Comparison of ENCODE assay signal across 17 mouse cellular contexts in the genomic region with DNA sequence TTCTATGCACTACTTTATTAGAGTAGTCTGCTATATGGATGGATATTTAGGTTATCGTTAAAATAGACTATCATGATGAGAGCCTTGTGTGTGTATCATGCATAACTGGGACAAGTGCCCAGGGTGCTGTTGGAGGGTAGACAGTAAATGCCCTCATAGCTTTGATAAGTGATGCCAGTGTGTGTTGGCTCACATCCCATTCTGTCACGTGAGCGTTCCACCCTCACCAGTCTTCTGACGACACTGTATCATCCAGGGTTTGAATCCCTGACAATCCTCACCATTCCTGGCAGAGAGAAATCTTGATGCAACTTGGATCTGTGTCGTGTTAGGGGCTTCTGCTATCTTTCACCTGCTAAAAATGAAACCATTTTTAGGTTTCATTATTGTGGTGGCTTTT. TPM values are rescaled to one million over a fixed set of nuclear protein-coding genes. Genes with fewer than 3 reads are reported as not detected.
DNase-seq lines count a peak whose midpoint lies in the region; ATAC-seq and TF ChIP-seq lines count a peak whose summit lies in the region.
"Had no signal": no experiment of that assay in that cellular context is flagged by ENCODE, and none has a peak within 500 bp of the region (broad histone marks: within the 10 kb centered on the region; RNA-seq: fewer than 3 reads in every experiment).

No protein-coding gene starts in this region.

- no peak overlapping the region for H3ac ChIP-seq in myocyte (ENCODE audit: control insufficient read depth, insufficient read length)

- H3K36me3 ChIP-seq in heart, embryonic 13.5 days: peaks cover 47% of the 10 kb centered on the region
- H3K36me3 ChIP-seq in heart, embryonic 10.5 days: peaks cover 40% of the 10 kb centered on the region
- peaks cover 32% of the 10 kb centered on the region for H3K36me3 ChIP-seq in myocyte (ENCODE audit: control insufficient read depth, insufficient read depth)

- no peaks in the 10 kb centered on the region for H3K79me2 ChIP-seq in myocyte (ENCODE audit: control insufficient read depth, insufficient read depth)

- no peaks in the 10 kb centered on the region for H3K27me3 ChIP-seq in heart, embryonic 13.5 days (replicated peaks)
- no peaks in the 10 kb centered on the region for H3K27me3 ChIP-seq in heart, embryonic 10.5 days (ENCODE audit: insufficient read depth, poor library complexity, severe bottlenecking)
- H3K27me3 ChIP-seq in myocyte (ENCODE audit: control insufficient read depth, insufficient read depth, insufficient read length): no peaks in the 10 kb centered on the region
- H3K27me3 ChIP-seq: embryonic facial prominence, embryonic 13.5 days; liver, embryonic 15.5 days had no signal

- 45% methylated on average over 5 of the region's 5 CpGs for WGBS in heart, embryonic 13.5 days
- 71% methylated on average over 5 of the region's 5 CpGs for WGBS in heart, embryonic 10.5 days

- TF ChIP-seq POLR2A in brain, embryonic 14.5 days (IDR thresholded peaks at IDR 0.05; ENCODE audit: borderline replicate concordance, extremely low read depth, insufficient read depth, insufficient read length, poor library complexity, severe bottlenecking): no peak
- TF ChIP-seq POLR2A in myocyte (IDR thresholded peaks at IDR 0.05; ENCODE audit: insufficient read length, low read depth): no peak

- peak overlapping the region; percentile 43 for H3K27ac ChIP-seq in heart, embryonic 13.5 days (replicated peaks)
- no peak overlapping the region for H3K27ac ChIP-seq in heart, embryonic 10.5 days
- H3K27ac ChIP-seq: embryonic facial prominence, embryonic 13.5 days; liver, embryonic 15.5 days had no signal

- H3K9me3 ChIP-seq in heart, embryonic 13.5 days: no peaks in the 10 kb centered on the region
- H3K9me3 ChIP-seq in heart, embryonic 10.5 days: no peaks in the 10 kb centered on the region
- H3K9me3 ChIP-seq: embryonic facial prominence, embryonic 13.5 days; liver, embryonic 15.5 days had no signal

- H3K4me3 ChIP-seq in heart, embryonic 13.5 days: no peak overlapping the region
- no peak overlapping the region for H3K4me3 ChIP-seq in heart, embryonic 10.5 days
- H3K4me3 ChIP-seq in myocyte: no peak overlapping the region
- H3K4me3 ChIP-seq: embryonic facial prominence, embryonic 13.5 days; liver, embryonic 15.5 days had no signal

- H3K4me2 ChIP-seq in heart, embryonic 13.5 days: peak overlapping the region; percentile 22; the same call in 1 of the 2 replicates
- H3K4me2 ChIP-seq in myocyte (ENCODE audit: low read depth): no peak overlapping the region
- H3K4me2 ChIP-seq: embryonic facial prominence, embryonic 13.5 days; liver, embryonic 15.5 days had no signal

- H3K9ac ChIP-seq in heart, embryonic 13.5 days: peak overlapping the region; percentile 40; the same call in 1 of the 2 replicates
- H3K9ac ChIP-seq: embryonic facial prominence, embryonic 13.5 days; liver, embryonic 15.5 days had no signal

- H3K4me1 ChIP-seq in heart, embryonic 13.5 days: peaks cover 40% of the 10 kb centered on the region
- H3K4me1 ChIP-seq in heart, embryonic 10.5 days: peaks cover 16% of the 10 kb centered on the region
- H3K4me1 ChIP-seq: liver, embryonic 15.5 days had no signal

- no peak for TF ChIP-seq CTCF in brain, embryonic 14.5 days (IDR thresholded peaks at IDR 0.05; ENCODE audit: borderline replicate concordance, extremely low read depth, insufficient read depth, insufficient read length)

- no peak for ATAC-seq in heart, embryonic 13.5 days (ENCODE audit: extremely low read depth, insufficient number of reproducible peaks, low FRiP score, low TSS enrichment)
- no peak for ATAC-seq in erythroblast, adult 5-6 weeks (replicated peaks; ENCODE audit: low FRiP score, poor library complexity, severe bottlenecking)
- ATAC-seq: CD4-positive, CD25-positive, alpha-beta regulatory T cell, adult 4 months; inflammation-experienced regulatory T-cells, adult 6 months had no signal

- DNase-seq in heart, embryonic 10.5 days (ENCODE audit: low spot score): no peak
- DNase-seq in lung, postnatal 36 days: peak; percentile 13
- DNase-seq in lung, postnatal 4 days: no peak
- DNase-seq in brain, embryonic 14.5 days (ENCODE audit: low read depth): peak; percentile 18
- DNase-seq: cerebellum, adult 2 months; layer of hippocampus, postnatal 36 days; left cerebral cortex, postnatal 4 days; thymus, adult 2 months had no signal

TF ChIP-seq in myocyte, 11 proteins besides CTCF, POLR2A, EP300 and RAD21:
- TF ChIP-seq SRF (IDR thresholded peaks at IDR 0.05; ENCODE audit: control insufficient read depth, insufficient read length, low read depth) (no peak), POLR2AphosphoS2 (IDR thresholded peaks at IDR 0.05; ENCODE audit: insufficient read length, low read depth) (peak; percentile 12)

RNA-seq across cellular contexts. Expression of a gene that starts 29.2 kb away (rescaled TPM):
- 375 and 414 TPM in 2 replicates for polyA plus RNA-seq in heart, embryonic 13.5 days (2015; fragmentation: Nextera tagmentation; extraction: Ambion mirVana)
- 293 and 360 TPM in 2 replicates for polyA plus RNA-seq in heart, embryonic 10.5 days (2016; fragmentation: Nextera tagmentation; extraction: Ambion mirVana)
- polyA plus RNA-seq in brain, embryonic 14.5 days (2012; rRNA removed): 52.4 and 66.1 TPM in 2 replicates
- polyA plus RNA-seq in myocyte (2012; fragmentation: generic; extraction: Trizol): 313 TPM
- 64.0 and 65.2 TPM in 2 replicates for total RNA-seq in erythroblast, adult 5-6 weeks (2015; ENCODE audit: low replicate concordance)
- 34.4 and 48.9 TPM in 2 replicates for total RNA-seq in erythroblast, adult 5-6 weeks (2017; ENCODE audit: low replicate concordance)

RNA-seq across cellular contexts. Expression of a gene that starts 29.2 kb away (rescaled TPM):
- 1.4 and 1.6 TPM in 2 replicates for polyA plus RNA-seq in heart, embryonic 13.5 days (2015; fragmentation: Nextera tagmentation; extraction: Ambion mirVana)
- 0.90 and 0.93 TPM in 2 replicates for polyA plus RNA-seq in heart, embryonic 10.5 days (2016; fragmentation: Nextera tagmentation; extraction: Ambion mirVana)
- 0.33 and 0.37 TPM in 2 replicates for polyA plus RNA-seq in brain, embryonic 14.5 days (2012; rRNA removed)
- polyA plus RNA-seq in myocyte (2012; fragmentation: generic; extraction: Trizol): 0.46 TPM
- not detected in 2 replicates for total RNA-seq in erythroblast, adult 5-6 weeks (2015; ENCODE audit: low replicate concordance)
- total RNA-seq in erythroblast, adult 5-6 weeks (2017; ENCODE audit: low replicate concordance): not detected in 2 replicates
- total RNA-seq: layer of hippocampus, postnatal 36 days; left cerebral cortex, postnatal 4 days; monocyte, adult 5-6 weeks had no signal
- polyA plus RNA-seq: neural tube, embryonic 14.5 days had no signal

Comparison
In these comparisons a context has a peak if more than half of its experiments do, and no peak if none do; other contexts are left out.
1. DNase-seq: peak in lung, postnatal 36 days (single experiment) and brain, embryonic 14.5 days (single experiment); none in heart, embryonic 10.5 days (single experiment) and lung, postnatal 4 days (0 of 2).